Mouse (Mus musculus): ENCODE data around the gene Map3k19.

Map3k19 gene

GRCm38 (mm10) chr1:127854486-127855222 lies at the start of gene Map3k19:
Gene Map3k19 (minus strand): TSS chr1:127855031.
- no peak for DNase-seq (ENCODE audit: low read depth in 1 of 2, low spot score in 2 of 2)

- DNase-seq (ENCODE audit: low read depth in 1 of 2, low spot score in 2 of 2): no peak
Observed at GRCm38 (mm10) chr1:127899401-127899800, 44.6 kb upstream of the Map3k19 start.

GRCm38 (mm10) chr1:127869276-127869675 lies 14.4 kb upstream of the Map3k19 start:
- DNase-seq (ENCODE audit: low read depth in 1 of 2, low spot score in 2 of 2): no peak

GRCm38 (mm10) chr1:127868300-127869261 lies 13.8 kb upstream of the Map3k19 start, which contains the start of gene Rab3gap1:
Gene Rab3gap1 (plus strand): TSS chr1:127868773.
- peak; percentile 61 to 75 for DNase-seq (ENCODE audit: low read depth in 1 of 2, low spot score in 2 of 2)

GRCm38 (mm10) chr1:127863806-127864205 lies 9.0 kb upstream of the Map3k19 start:
- DNase-seq (ENCODE audit: low read depth in 1 of 2, low spot score in 2 of 2): no peak

- DNase-seq (ENCODE audit: low read depth in 1 of 2, low spot score in 2 of 2): no peak
Observed at GRCm38 (mm10) chr1:127861900-127862299, 7.1 kb upstream of the Map3k19 start.

- DNase-seq (ENCODE audit: low read depth in 1 of 2, low spot score in 2 of 2): no peak
Observed at GRCm38 (mm10) chr1:127860492-127860891, 5.7 kb upstream of the Map3k19 start.

GRCm38 (mm10) chr1:127859799-127860400 lies 5.1 kb upstream of the Map3k19 start:
- no peak for DNase-seq (ENCODE audit: low read depth in 1 of 2, low spot score in 2 of 2)

- DNase-seq (ENCODE audit: low read depth in 1 of 2, low spot score in 2 of 2): no peak
Observed at GRCm38 (mm10) chr1:127858945-127859648, 4.3 kb upstream of the Map3k19 start.

- DNase-seq (ENCODE audit: low read depth in 1 of 2, low spot score in 2 of 2): no peak
Observed at GRCm38 (mm10) chr1:127850075-127850610, 4.7 kb downstream of the Map3k19 start.

GRCm38 (mm10) chr1:127845472-127845871 lies 9.4 kb downstream of the Map3k19 start:
- DNase-seq (ENCODE audit: low read depth in 1 of 2, low spot score in 2 of 2): no peak

- no peak for DNase-seq (ENCODE audit: low read depth in 1 of 2, low spot score in 2 of 2)
Observed at GRCm38 (mm10) chr1:127838602-127839001, 16.2 kb downstream of the Map3k19 start.

- DNase-seq (ENCODE audit: low read depth in 1 of 2, low spot score in 2 of 2): no peak
Observed at GRCm38 (mm10) chr1:127836619-127837018, 18.2 kb downstream of the Map3k19 start.

GRCm38 (mm10) chr1:127834202-127834601 lies 20.6 kb downstream of the Map3k19 start:
- no peak for DNase-seq (ENCODE audit: low read depth in 1 of 2, low spot score in 2 of 2)

GRCm38 (mm10) chr1:127833714-127834113 lies 21.1 kb downstream of the Map3k19 start:
- DNase-seq (ENCODE audit: low read depth in 1 of 2, low spot score in 2 of 2): no peak

- DNase-seq (ENCODE audit: low read depth in 1 of 2, low spot score in 2 of 2): peak; percentile 32 to 35
Observed at GRCm38 (mm10) chr1:127830215-127830921, 24.5 kb downstream of the Map3k19 start.

GRCm38 (mm10) chr1:127827325-127827724 lies 27.5 kb downstream of the Map3k19 start:
- DNase-seq (ENCODE audit: low read depth in 1 of 2, low spot score in 2 of 2): no peak

- DNase-seq (ENCODE audit: low read depth in 1 of 2, low spot score in 2 of 2): no peak
Observed at GRCm38 (mm10) chr1:127816381-127816780, 38.5 kb downstream of the Map3k19 start.

GRCm38 (mm10) chr1:127812929-127813328 lies 41.9 kb downstream of the Map3k19 start:
- DNase-seq (ENCODE audit: low read depth in 1 of 2, low spot score in 2 of 2): no peak

GRCm38 (mm10) chr1:127808671-127809070 lies 46.2 kb downstream of the Map3k19 start:
- no peak for DNase-seq (ENCODE audit: low read depth in 1 of 2, low spot score in 2 of 2)

Data from monocyte, adult 2 months (primary cell).